Mouse (Mus musculus) CH12.LX (cell line): ENCODE measurements around the gene Map4k3. TPM values are rescaled to one million over a fixed set of nuclear protein-coding genes. Genes with fewer than 3 reads are reported as not detected.

Experiments
- DNase-seq: peaks from one replicate; pipeline ENCODE4 v3.0.0-alpha.2; 2013; ENCODE audit errors: extremely low read depth
- H3K27ac ChIP-seq: 2 replicates; pipeline ENCODE4 v1.5.1; 2012; ENCODE audit warnings: low read depth, mild to moderate bottlenecking, control low read depth, moderate library complexity; ENCODE audit not compliant: insufficient read depth
- H3K27me3 ChIP-seq: replicated peaks from 2 replicates; pipeline ENCODE3; 2012; ENCODE audit warnings: inconsistent platforms
- H3K36me3 ChIP-seq, 2 experiments: replicated peaks in 1 of 2; 2 replicates each; pipeline versions ENCODE3 to v1.6.1; 2012; ENCODE audit warnings: inconsistent platforms in 1 of 2, low read length in 1 of 2, mild to moderate bottlenecking in 1 of 2, mixed read lengths in 1 of 2, moderate library complexity in 1 of 2; ENCODE audit not compliant: control insufficient read depth in 1 of 2, insufficient read depth in 1 of 2
- H3K4me1 ChIP-seq, 2 experiments: 2 replicates each; pipeline ENCODE4 v1.6.1; 2012; ENCODE audit warnings: inconsistent platforms in 1 of 2, moderate library complexity in 1 of 2; ENCODE audit not compliant: insufficient read depth in 2 of 2, control insufficient read depth in 1 of 2
- H3K4me2 ChIP-seq: 2 replicates; pipeline ENCODE4 v1.6.1; 2012; ENCODE audit warnings: low read depth, mild to moderate bottlenecking, control low read depth; ENCODE audit not compliant: poor library complexity, insufficient read depth, severe bottlenecking
- H3K4me3 ChIP-seq, 3 experiments: fragments of 150-350 bp in 1 of 3; sonication (generic) in 1 of 3; replicated peaks in 1 of 3; 2 replicates each; pipeline versions ENCODE3 to v1.5.1; 2011 to 2012; ENCODE audit warnings: low read depth in 2 of 3, low read length in 2 of 3, mild to moderate bottlenecking in 2 of 3, moderate library complexity in 2 of 3, control low read depth in 1 of 3, improper control_type of control experiment in 1 of 3, inconsistent platforms in 1 of 3, mixed read lengths in 1 of 3; ENCODE audit not compliant: poor library complexity in 1 of 3
- H3K79me2 ChIP-seq: replicated peaks from 2 replicates; pipeline ENCODE4 v1.6.1; 2012; ENCODE audit warnings: mild to moderate bottlenecking, moderate library complexity; ENCODE audit not compliant: control insufficient read depth, poor library complexity, insufficient read depth, severe bottlenecking; ENCODE audit errors: extremely low read depth
- H3K9ac ChIP-seq: 2 replicates; pipeline ENCODE4 v1.6.1; 2012; ENCODE audit warnings: low read depth, mild to moderate bottlenecking, control low read depth, moderate library complexity; ENCODE audit not compliant: insufficient read depth
- H3K9me3 ChIP-seq: replicated peaks from 2 replicates; pipeline ENCODE3; 2012; ENCODE audit warnings: low read length, inconsistent platforms, mixed read lengths
- CHD1 ChIP-seq: IDR thresholded peaks from 2 replicates; pipeline ENCODE4 v1.6.1; 2012; ENCODE audit warnings: low read depth, low read length, improper control_type of control experiment, inconsistent platforms
- E2F4 ChIP-seq: IDR thresholded peaks from 2 replicates; pipeline ENCODE4 v1.6.1; 2011; ENCODE audit warnings: low read depth, low read length, improper control_type of control experiment; ENCODE audit not compliant: insufficient replicate concordance
- GABPA ChIP-seq: IDR thresholded peaks from 2 replicates; pipeline ENCODE4 v1.6.1; 2012; ENCODE audit warnings: low read depth, low read length, improper control_type of control experiment, inconsistent platforms; ENCODE audit not compliant: insufficient replicate concordance
- HCFC1 ChIP-seq: IDR thresholded peaks from 2 replicates; pipeline ENCODE4 v1.6.1; 2012; ENCODE audit warnings: low read depth, mild to moderate bottlenecking, inconsistent platforms, low read length, improper control_type of control experiment
- JUN ChIP-seq: IDR thresholded peaks from 2 replicates; pipeline ENCODE4 v1.6.1; 2011; ENCODE audit warnings: low read depth, mild to moderate bottlenecking, low read length, improper control_type of control experiment, moderate library complexity; ENCODE audit not compliant: insufficient read depth
- MAFK ChIP-seq: IDR thresholded peaks from 2 replicates; pipeline ENCODE4 v1.6.1; 2011; ENCODE audit warnings: low read length, improper control_type of control experiment; ENCODE audit not compliant: insufficient replicate concordance
- MAX ChIP-seq: IDR thresholded peaks from 2 replicates; pipeline ENCODE4 v1.6.1; 2011; ENCODE audit warnings: low read length, improper control_type of control experiment
- MXI1 ChIP-seq: IDR thresholded peaks from 2 replicates; pipeline ENCODE4 v1.6.1; 2011; ENCODE audit warnings: mild to moderate bottlenecking, low read depth, low read length, improper control_type of control experiment
- RAD21 ChIP-seq: IDR thresholded peaks from 2 replicates; pipeline ENCODE4 v1.6.1; 2011; ENCODE audit warnings: low read depth, mild to moderate bottlenecking, low read length, improper control_type of control experiment, moderate library complexity
- RCOR1 ChIP-seq: conservative IDR thresholded peaks from 2 replicates; pipeline ENCODE4 v1.6.1; 2012; ENCODE audit warnings: low read depth, mild to moderate bottlenecking, inconsistent platforms, low read length, improper control_type of control experiment
- SIN3A ChIP-seq: IDR thresholded peaks from 2 replicates; pipeline ENCODE4 v1.6.1; 2012; ENCODE audit warnings: low read length, improper control_type of control experiment, inconsistent platforms
- SMC3 ChIP-seq: IDR thresholded peaks from 2 replicates; pipeline ENCODE4 v1.6.1; 2011; ENCODE audit warnings: low read depth, low read length, improper control_type of control experiment
- USF1 ChIP-seq: IDR thresholded peaks from 2 replicates; pipeline ENCODE4 v1.6.1; 2014; ENCODE audit warnings: low read depth, mild to moderate bottlenecking, inconsistent platforms, low read length, improper control_type of control experiment
- ZC3H11A ChIP-seq: IDR thresholded peaks from 2 replicates; pipeline ENCODE4 v1.6.1; 2012; ENCODE audit warnings: low read depth, mild to moderate bottlenecking, inconsistent platforms, low read length, improper control_type of control experiment
- ZMIZ1 ChIP-seq: IDR thresholded peaks from 2 replicates; pipeline ENCODE4 v1.6.1; 2012; ENCODE audit warnings: low read depth, mild to moderate bottlenecking, inconsistent platforms, low read length, improper control_type of control experiment
- ZNF384 ChIP-seq: IDR thresholded peaks from 2 replicates; pipeline ENCODE4 v1.6.1; 2012; ENCODE audit warnings: low read depth, low read length, improper control_type of control experiment, inconsistent platforms
- dilution Hi-C: fragments of 300-500 bp; cut with MboI; formaldehyde crosslinking; loops from 2 replicates; pipeline ENCODE4 v1.14.3; 2020; ENCODE audit warnings: low sequenced_read_pairs; ENCODE audit not compliant: extremely low pct_unique_long_range_greater_than_20kb, extremely low pct_ligation_motif_present
- in situ Hi-C: fragments of 300-500 bp; cut with MboI; formaldehyde crosslinking; loops from 3 replicates; pipeline ENCODE4 v1.14.3; 2019; ENCODE audit warnings: low sequenced_read_pairs, low pct_ligation_motif_present, low pct_unique_long_range_greater_than_20kb, mixed read lengths
- polyA plus RNA-seq: library from polyadenylated mRNA; unstranded; fragments of >175 nt; gene quantifications from 2 replicates; pipeline ENCODE4 v1.2.1, GENCODE M21; 2012; ENCODE audit warnings: low read depth; ENCODE audit not compliant: insufficient read length
- total RNA-seq, 2 experiments: library from RNA; depleted of rRNA; stranded (reverse); fragments of 300-350 nt in 1 of 2; fragments of >200 nt in 1 of 2; gene quantifications; 2 replicates each; pipeline ENCODE4 v1.2.3; 2012 to 2014

Gene Map4k3
- total and polyA plus RNA-seq, 3 experiments, result 2.7 to 4.3 (median 3.2) TPM

DNA sequence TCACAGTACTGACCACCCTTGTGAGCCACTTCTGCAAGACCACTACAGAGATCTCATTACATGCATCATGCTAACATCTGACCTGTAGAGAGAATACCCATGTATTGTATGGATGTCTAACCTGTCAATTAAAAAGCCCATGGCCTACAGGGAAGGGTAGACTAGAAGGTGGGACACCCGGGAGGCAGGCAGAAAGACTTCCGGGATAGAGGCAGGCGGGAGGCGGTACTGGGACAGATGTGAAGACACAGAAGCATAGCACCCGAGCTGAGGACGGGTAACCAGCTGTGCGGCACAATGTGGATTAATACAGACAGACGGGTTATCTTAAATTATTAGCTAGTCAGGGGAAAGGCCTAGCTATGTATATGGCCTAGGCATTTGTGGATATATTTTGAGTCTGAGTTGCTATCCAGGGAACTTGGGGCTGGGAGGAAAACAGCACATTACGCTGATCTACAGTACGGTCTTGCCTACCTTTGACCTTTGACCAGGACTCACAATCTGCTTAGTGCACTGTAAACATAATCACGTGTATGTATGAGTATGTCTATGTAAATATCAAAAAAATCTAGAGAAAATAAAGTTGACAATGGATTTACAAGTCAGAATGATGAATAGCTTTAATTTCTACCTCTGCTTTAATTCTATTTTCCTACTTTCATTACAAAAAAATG is 51.3 kb downstream of the Map4k3 start:
- Histone ChIP-seq H3K4me3 (no peak overlapping the region), H3K79me2 (no peaks in the 10 kb centered on the region), H3K27ac (no peak overlapping the region), H3K4me1 (no peaks in the 10 kb centered on the region), H3K4me2 (no peak overlapping the region), H3K9ac (no peak overlapping the region), H3K27me3 (no peaks in the 10 kb centered on the region), H3K9me3 (no peaks in the 10 kb centered on the region), H3K36me3 (peaks cover 0 to 4% of the 10 kb centered on the region in 2 experiments)
- no peak for TF ChIP-seq ZMIZ1
- no peak for TF ChIP-seq USF1
- no peak for TF ChIP-seq RAD21
- no peak for TF ChIP-seq E2F4
- no peak for DNase-seq
- dilution Hi-C loops, result no loop called here
- in situ Hi-C loops, result no loop called here

DNA sequence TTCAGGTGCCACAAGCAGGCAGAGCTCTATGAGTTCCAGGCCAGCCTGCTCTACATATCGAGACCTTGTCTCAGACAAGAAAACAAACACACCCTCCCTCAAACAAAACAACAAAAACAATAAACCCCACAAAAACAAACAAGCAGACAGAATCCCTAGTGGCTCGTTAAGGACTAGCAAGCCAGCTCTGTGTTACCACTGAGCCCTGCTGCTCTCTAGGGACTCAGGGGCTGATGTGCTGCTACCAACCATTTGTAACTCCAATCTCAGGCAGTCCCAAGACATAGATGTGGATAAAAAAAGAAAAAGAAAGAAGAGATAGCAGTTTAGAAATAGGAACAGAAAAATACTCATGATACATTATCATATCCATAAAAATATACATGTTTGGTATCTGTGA is 52.1 kb downstream of the Map4k3 start:
- Histone ChIP-seq H3K79me2 (no peaks in the 10 kb centered on the region), H3K9me3 (no peaks in the 10 kb centered on the region), H3K4me3 (no peak overlapping the region), H3K27me3 (no peaks in the 10 kb centered on the region), H3K4me1 (no peaks in the 10 kb centered on the region), H3K27ac (no peak overlapping the region), H3K9ac (no peak overlapping the region), H3K4me2 (no peak overlapping the region), H3K36me3 (peaks cover 0 to 4% of the 10 kb centered on the region in 2 experiments)
- TF ChIP-seq GABPA (no peak), ZMIZ1 (no peak), CHD1 (no peak), HCFC1 (no peak), SIN3A (no peak), RCOR1 (no peak), ZNF384 (no peak), ZC3H11A (no peak), MXI1 (no peak), MAFK (no peak), SMC3 (no peak), MAX (no peak), JUN (no peak)
- dilution Hi-C loops (no loop called here), in situ Hi-C loops (no loop called here)
- DNase-seq, result no peak
